Mouse (Mus musculus) heart, adult 2 months (tissue): ENCODE data around the gene Mmp24. TPM values are rescaled to one million over a fixed set of nuclear protein-coding genes. Genes with fewer than 3 reads are reported as not detected.

Experiments used
- DNase-seq, 2 experiments: peaks; one replicate each; pipeline ENCODE4 v3.0.0; 2021
- H3K27ac ChIP-seq: fragments of 200-600 bp; 2 replicates; pipeline ENCODE4 v1.8.1; 2022
- H3K27me3 ChIP-seq: fragments of 200-500 bp; 2 replicates; pipeline ENCODE4 v1.6.1; 2012; ENCODE audit warnings: mild to moderate bottlenecking, low read length, inconsistent platforms, mixed read lengths; ENCODE audit not compliant: control insufficient read depth, insufficient read depth
- H3K36me3 ChIP-seq: fragments of 200-500 bp; 2 replicates; pipeline ENCODE4 v1.6.1; 2012; ENCODE audit warnings: low read length, inconsistent platforms; ENCODE audit not compliant: control insufficient read depth, insufficient read depth
- H3K4me1 ChIP-seq: fragments of 200-500 bp; 2 replicates; pipeline ENCODE4 v1.6.1; 2011; ENCODE audit warnings: low read length; ENCODE audit not compliant: control insufficient read depth, insufficient read depth
- H3K4me3 ChIP-seq: fragments of 200-600 bp; 2 replicates; pipeline ENCODE4 v1.8.1; 2022
- H3K79me2 ChIP-seq: fragments of 200-500 bp; replicated peaks from 2 replicates; pipeline ENCODE4 v1.6.1; 2012; ENCODE audit warnings: mild to moderate bottlenecking, inconsistent platforms, low read length, moderate library complexity, mixed read lengths; ENCODE audit not compliant: control insufficient read depth, insufficient read depth
- H3K9ac ChIP-seq: fragments of 200-500 bp; 2 replicates; pipeline ENCODE4 v1.6.1; 2012; ENCODE audit warnings: low read depth, mild to moderate bottlenecking, control low read depth, inconsistent platforms, low read length, mixed read lengths
- CTCF ChIP-seq: fragments of 200-600 bp; IDR thresholded peaks from 2 replicates; pipeline ENCODE4 v1.8.1; 2022; ENCODE audit warnings: antibody characterized with exemption, mild to moderate bottlenecking, moderate library complexity
- EP300 ChIP-seq: fragments of 200-500 bp; IDR thresholded peaks from 2 replicates; pipeline ENCODE4 v1.6.1; 2011; ENCODE audit warnings: low read depth, low read length, control low read depth; ENCODE audit not compliant: insufficient read depth
- POLR2A ChIP-seq: fragments of 200-500 bp; IDR thresholded peaks from 2 replicates; pipeline ENCODE4 v1.6.1; 2011; ENCODE audit warnings: mild to moderate bottlenecking, low read depth, low read length, control low read depth; ENCODE audit not compliant: insufficient read depth
- WGBS: fragments of 180-500 bp; shearing (Covaris S2); methylation state at CpG from one replicate; pipeline ENCODE4 v1.1.7; 2018; 5-methylcytosine and 5-hydroxymethylcytosine counted together
- intact Hi-C: fragments of 180-260 bp; cut with DNase I; formaldehyde crosslinking; loops from one replicate; pipeline ENCODE4 v1.15.1; 2025
- long read RNA-seq: library from polyadenylated mRNA; stranded (forward); transcript quantifications from one replicate; pipeline ENCODE4 v2.0.0, GENCODE M21; 2021
- polyA plus RNA-seq: library from polyadenylated mRNA; depleted of rRNA; stranded (reverse); fragments of >200 nt; gene quantifications from 2 replicates; pipeline ENCODE4 v1.2.3, GENCODE M21; 2012; rRNA removed
- total RNA-seq, 2 experiments: library from RNA; stranded (reverse); gene quantifications; 2 replicates each; pipeline ENCODE4 v1.2.3; 2021

Gene Mmp24
- total RNA-seq: not detected
- 0.06 TPM in 1 of 2 replicates, not detected in the other for polyA plus RNA-seq
- long read RNA-seq, partial matches to known transcripts: 0 of 1 reads
- long read RNA-seq, other reads (novel, unspliced or antisense): 1 of 1 reads

DNA sequence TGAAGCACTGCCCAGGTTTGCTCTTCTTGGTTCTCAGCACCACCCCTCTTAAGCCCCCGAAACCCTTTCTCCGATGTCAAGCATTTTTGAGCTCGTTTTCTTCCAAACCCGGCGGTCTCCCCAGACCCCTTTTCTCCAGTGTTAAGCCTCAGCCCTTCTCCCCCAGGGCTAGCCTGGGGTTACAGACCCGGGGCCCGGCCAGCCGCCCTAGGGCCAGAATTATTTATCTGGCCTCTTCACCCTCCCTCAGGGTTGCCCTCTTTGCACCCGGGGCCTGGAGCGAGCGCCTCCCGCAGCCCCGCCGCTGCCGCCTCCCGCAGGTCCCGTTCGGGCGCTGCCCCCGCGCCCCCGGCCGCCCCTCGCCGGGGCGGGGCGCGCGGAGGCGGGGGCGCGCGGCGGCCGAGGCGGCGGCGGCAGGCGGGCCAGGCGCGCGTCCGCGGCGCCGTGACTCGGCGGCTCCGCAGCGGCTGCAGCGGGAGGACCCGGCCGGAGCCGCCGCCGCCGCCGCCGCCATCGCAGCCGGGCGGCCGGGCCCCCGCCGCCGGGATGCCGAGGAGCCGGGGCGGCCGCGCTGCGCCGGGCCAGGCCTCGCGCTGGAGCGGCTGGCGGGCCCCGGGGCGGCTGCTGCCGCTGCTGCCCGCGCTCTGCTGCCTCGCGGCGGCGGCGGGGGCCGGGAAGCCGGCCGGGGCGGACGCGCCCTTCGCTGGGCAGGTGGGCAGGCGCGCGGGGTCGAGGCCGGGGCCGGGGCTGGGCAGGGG, at the start of gene Mmp24:
TSS of gene Mmp24 (plus strand) at position 416 of the 758 bp plus-strand sequence.
- WGBS: 31% methylated on average over 100 of the region's 100 CpGs
- Histone ChIP-seq H3K36me3 (no peaks in the 10 kb centered on the region), H3K27me3 (peaks cover 11% of the 10 kb centered on the region), H3K4me1 (no peaks in the 10 kb centered on the region), H3K4me3 (no peak within 1 kb of the TSS), H3K27ac (no peak within 1 kb of the TSS), H3K79me2 (no peaks in the 10 kb centered on the region), H3K9ac (no peak within 1 kb of the TSS)
- DNase-seq: no peak
- intact Hi-C loops: no loop called here
- TF ChIP-seq EP300: no peak
- TF ChIP-seq POLR2A: no peak
- no peak for TF ChIP-seq CTCF

DNA sequence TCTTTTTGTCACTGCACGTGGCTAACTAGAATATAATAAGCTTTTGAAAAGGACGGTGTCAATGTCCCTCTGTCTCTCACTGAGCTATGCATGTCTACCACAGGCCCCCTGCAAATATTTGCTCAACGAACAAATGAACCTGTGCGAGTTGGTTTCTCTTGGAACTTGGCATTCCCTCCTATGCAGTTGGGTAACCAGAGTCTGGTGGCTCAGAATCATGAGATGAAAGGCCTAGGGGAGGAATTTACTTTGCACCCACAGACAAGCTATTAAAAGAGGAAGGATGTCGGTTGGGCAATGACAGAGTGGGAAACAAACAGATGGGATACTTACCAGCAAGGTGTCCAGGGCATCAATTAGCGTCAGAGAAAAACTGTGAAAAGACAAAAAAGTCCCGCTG, 48.8 kb upstream of the Mmp24 start:
- Histone ChIP-seq H3K27me3 (no peaks in the 10 kb centered on the region), H3K79me2 (no peaks in the 10 kb centered on the region), H3K4me3 (no peak overlapping the region), H3K36me3 (no peaks in the 10 kb centered on the region), H3K4me1 (peaks cover 3% of the 10 kb centered on the region), H3K9ac (no peak overlapping the region), H3K27ac (no peak overlapping the region)
- intact Hi-C loops: loop anchor here (5.0 kb wide), 1 partner anchor 91 kb away; the partner anchor contains the start of gene BC029722
- WGBS: 88% methylated on average over 7 of the region's 7 CpGs
- TF ChIP-seq EP300: no peak
- TF ChIP-seq CTCF: no peak
- TF ChIP-seq POLR2A: no peak
- DNase-seq: no peak

DNA sequence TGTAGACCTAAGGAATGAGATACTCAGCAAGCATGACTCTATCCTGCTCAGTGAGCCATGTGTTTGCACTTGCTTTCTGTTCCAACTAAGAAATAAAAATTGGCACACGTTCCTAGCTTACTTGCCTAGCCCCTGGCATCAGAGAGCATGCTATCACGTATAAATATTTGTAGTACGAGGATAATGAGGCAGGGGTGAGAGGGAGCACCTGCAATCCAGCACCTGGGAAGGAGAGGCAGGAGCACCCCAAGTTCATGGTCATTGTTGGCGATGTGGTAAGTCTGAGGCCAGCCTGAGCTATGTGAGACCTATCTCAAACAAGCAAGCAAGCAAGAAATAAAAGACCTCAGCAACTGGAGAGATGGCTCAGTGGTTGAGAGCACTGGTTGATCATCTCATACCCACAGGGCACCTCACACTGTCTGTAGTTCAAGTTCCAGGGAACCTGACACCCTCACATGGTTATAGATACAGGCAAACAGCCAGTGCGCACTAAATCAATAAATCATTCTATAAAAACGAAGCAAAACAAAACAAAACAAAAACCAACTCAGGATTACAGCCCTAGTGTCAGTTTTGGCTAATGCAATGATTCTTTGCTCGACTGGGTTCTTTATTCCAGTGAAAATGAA, 47.3 kb upstream of the Mmp24 start:
- no peaks in the 10 kb centered on the region for H3K27me3 ChIP-seq
- no peak for DNase-seq
- no peak overlapping the region for H3K9ac ChIP-seq
- H3K27ac ChIP-seq: no peak overlapping the region
- TF ChIP-seq CTCF (no peak), POLR2A (no peak), EP300 (no peak)
- no peaks in the 10 kb centered on the region for H3K36me3 ChIP-seq
- no peak overlapping the region for H3K4me3 ChIP-seq
- H3K4me1 ChIP-seq: peaks cover 3% of the 10 kb centered on the region
- intact Hi-C loops: loop anchor here (5.0 kb wide), 1 partner anchor 89 kb away; the partner anchor contains the start of gene BC029722
- WGBS: 74% methylated on average over 7 of the region's 7 CpGs
- no peaks in the 10 kb centered on the region for H3K79me2 ChIP-seq

DNA sequence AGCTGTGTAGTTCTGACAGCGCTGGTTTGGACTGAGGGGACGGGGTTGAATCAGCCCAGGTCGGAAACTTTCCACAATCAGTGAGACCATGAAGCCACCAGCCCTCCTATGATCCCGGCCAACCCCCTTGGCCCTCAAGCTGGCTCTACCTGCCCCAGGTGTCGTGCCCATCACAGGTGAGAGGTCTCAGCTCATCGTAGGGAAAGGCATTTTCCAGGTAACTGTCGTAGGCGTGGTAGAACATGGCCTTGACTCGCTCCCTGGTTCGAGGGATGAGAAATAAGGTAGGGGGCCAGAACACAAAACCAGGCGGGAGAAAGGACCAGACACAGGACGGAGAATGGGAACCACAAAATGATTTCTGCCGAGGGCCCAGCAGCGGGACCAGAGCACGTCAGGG, 46.4 kb upstream of the Mmp24 start:
- Histone ChIP-seq H3K9ac (peak overlapping the region; percentile 84), H3K4me1 (peaks cover 3% of the 10 kb centered on the region), H3K27me3 (no peaks in the 10 kb centered on the region), H3K27ac (peak overlapping the region; percentile 48), H3K4me3 (peak overlapping the region; percentile 97), H3K79me2 (no peaks in the 10 kb centered on the region), H3K36me3 (no peaks in the 10 kb centered on the region)
- DNase-seq: no peak
- WGBS: 6% methylated on average over 15 of the region's 15 CpGs
- intact Hi-C loops: loop anchor here (1.0 to 5.0 kb wide), 2 partner anchors 36 to 89 kb away; partner anchors contain the start of genes BC029722 and Trpc4ap
- TF ChIP-seq EP300 (no peak), CTCF (no peak), POLR2A (no peak)

DNA sequence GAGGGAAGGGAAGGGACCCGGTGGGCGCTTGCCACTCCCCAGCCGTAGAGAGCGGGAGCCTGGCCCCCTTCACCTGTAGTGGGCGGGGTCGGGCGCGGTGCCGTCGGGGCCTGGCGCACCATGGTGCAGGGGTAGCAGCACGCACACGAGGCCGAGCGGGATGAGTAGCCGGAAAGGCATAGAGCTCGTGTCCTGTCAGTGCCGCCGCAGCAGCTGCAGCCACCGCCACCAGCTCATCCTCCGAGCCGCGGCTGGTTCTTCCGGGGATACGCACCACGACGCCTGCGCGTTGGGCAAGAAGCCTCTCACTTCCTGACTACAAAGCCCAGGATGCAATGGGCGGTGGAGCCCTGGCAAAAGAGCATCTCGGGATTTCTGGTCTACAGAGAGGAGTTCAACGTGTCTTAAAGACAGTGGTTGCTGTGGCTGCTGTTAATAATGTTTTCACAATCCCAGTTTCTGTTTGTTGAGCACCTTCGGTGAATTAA, 45.9 kb upstream of the Mmp24 start, which contains the start of gene Edem2:
TSS of gene Edem2 (minus strand) at position 318 of the 488 bp plus-strand sequence.
- H3K36me3 ChIP-seq: no peaks in the 10 kb centered on the region
- peak; percentile 92 to 94 for DNase-seq
- peak within 1 kb of the TSS; percentile 84 for H3K9ac ChIP-seq
- H3K4me3 ChIP-seq: peak within 1 kb of the TSS; percentile 97
- intact Hi-C loops: loop anchor here (1.0 to 5.0 kb wide), 2 partner anchors 37 to 88 kb away; partner anchors contain the start of genes BC029722 and Trpc4ap
- no peaks in the 10 kb centered on the region for H3K27me3 ChIP-seq
- H3K4me1 ChIP-seq: peaks cover 3% of the 10 kb centered on the region
- peak within 1 kb of the TSS; percentile 48 for H3K27ac ChIP-seq
- TF ChIP-seq POLR2A: peak; percentile 91
- peak; percentile 75; the same call in 1 of the 2 replicates for TF ChIP-seq EP300
- no peak for TF ChIP-seq CTCF
- no peaks in the 10 kb centered on the region for H3K79me2 ChIP-seq
- 1% methylated on average over 33 of the region's 33 CpGs for WGBS
